Mouse (Mus musculus): ENCODE measurements around the gene Xpc. TPM values are rescaled to one million over a fixed set of nuclear protein-coding genes. Genes with fewer than 3 reads are reported as not detected.

Gene Xpc
- polyA plus RNA-seq (2015; fragmentation: Nextera tagmentation; extraction: Ambion mirVana) = 15.8 and 17.0 TPM in 2 replicates

GRCm38 (mm10) chr6:91515545-91516449 lies at the start of gene Xpc, which contains the start of gene Lsm3:
TSS of gene Xpc (minus strand) at chr6:91515888.
TSS of gene Lsm3 (plus strand) at chr6:91515928.
- Histone ChIP-seq H3K36me3 (ENCODE audit: control insufficient read depth, insufficient read depth, low read length) (peaks cover 14% of the 10 kb centered on the region; the same call in 1 of the 2 replicates), H3K4me3 (ENCODE audit: low read length) (peak within 1 kb of the TSS; percentile 80), H3K27me3 (replicated peaks; ENCODE audit: control insufficient read depth, insufficient read depth, low read length) (no peaks in the 10 kb centered on the region), H3K4me2 (ENCODE audit: low read length) (peak within 1 kb of the TSS; percentile 89), H3K27ac (ENCODE audit: low read depth, low read length) (peak within 1 kb of the TSS; percentile 76), H3K9me3 (ENCODE audit: control insufficient read depth, low read length) (no peaks in the 10 kb centered on the region), H3K9ac (ENCODE audit: low read depth, low read length) (peak within 1 kb of the TSS; percentile 83), H3K4me1 (ENCODE audit: control insufficient read depth, insufficient read depth, low read depth, low read length) (peaks cover 16% of the 10 kb centered on the region)
- peak; percentile 97 for ATAC-seq
- WGBS = under 1% methylated on average over 80 of the region's 80 CpGs

GRCm38 (mm10) chr6:91563031-91563430 lies 47.3 kb upstream of the Xpc start:
- Histone ChIP-seq H3K27ac (ENCODE audit: low read depth, low read length) (no peak overlapping the region), H3K27me3 (replicated peaks; ENCODE audit: control insufficient read depth, insufficient read depth, low read length) (no peaks in the 10 kb centered on the region), H3K4me3 (ENCODE audit: low read length) (no peak overlapping the region), H3K9ac (ENCODE audit: low read depth, low read length) (no peak overlapping the region), H3K4me2 (ENCODE audit: low read length) (no peak overlapping the region), H3K4me1 (ENCODE audit: control insufficient read depth, insufficient read depth, low read depth, low read length) (no peaks in the 10 kb centered on the region), H3K9me3 (ENCODE audit: control insufficient read depth, low read length) (no peaks in the 10 kb centered on the region), H3K36me3 (ENCODE audit: control insufficient read depth, insufficient read depth, low read length) (no peaks in the 10 kb centered on the region)
- ATAC-seq = no peak
- WGBS = 81% methylated on average over 3 of the region's 3 CpGs

- no peaks in the 10 kb centered on the region for H3K9me3 ChIP-seq (ENCODE audit: control insufficient read depth, low read length)
- no peak overlapping the region for H3K9ac ChIP-seq (ENCODE audit: low read depth, low read length)
- H3K4me2 ChIP-seq (ENCODE audit: low read length) = no peak overlapping the region
- no peaks in the 10 kb centered on the region for H3K4me1 ChIP-seq (ENCODE audit: control insufficient read depth, insufficient read depth, low read depth, low read length)
- H3K36me3 ChIP-seq (ENCODE audit: control insufficient read depth, insufficient read depth, low read length) = no peaks in the 10 kb centered on the region
- ATAC-seq = no peak
- WGBS = 98% methylated on average over 3 of the region's 3 CpGs
- H3K27me3 ChIP-seq (replicated peaks; ENCODE audit: control insufficient read depth, insufficient read depth, low read length) = no peaks in the 10 kb centered on the region
- H3K27ac ChIP-seq (ENCODE audit: low read depth, low read length) = no peak overlapping the region
- H3K4me3 ChIP-seq (ENCODE audit: low read length) = no peak overlapping the region
Measured at GRCm38 (mm10) chr6:91560186-91560585, 44.5 kb upstream of the Xpc start.

- Histone ChIP-seq H3K27ac (ENCODE audit: low read depth, low read length) (no peak overlapping the region), H3K9ac (ENCODE audit: low read depth, low read length) (no peak overlapping the region), H3K9me3 (ENCODE audit: control insufficient read depth, low read length) (no peaks in the 10 kb centered on the region), H3K36me3 (ENCODE audit: control insufficient read depth, insufficient read depth, low read length) (no peaks in the 10 kb centered on the region), H3K4me3 (ENCODE audit: low read length) (no peak overlapping the region), H3K4me2 (ENCODE audit: low read length) (no peak overlapping the region), H3K4me1 (ENCODE audit: control insufficient read depth, insufficient read depth, low read depth, low read length) (no peaks in the 10 kb centered on the region), H3K27me3 (replicated peaks; ENCODE audit: control insufficient read depth, insufficient read depth, low read length) (no peaks in the 10 kb centered on the region)
- 63% methylated on average over 4 of the region's 4 CpGs for WGBS
- no peak for ATAC-seq
Measured at GRCm38 (mm10) chr6:91559371-91559770, 43.7 kb upstream of the Xpc start.

GRCm38 (mm10) chr6:91558565-91558964 lies 42.9 kb upstream of the Xpc start:
- ATAC-seq = no peak
- H3K27me3 ChIP-seq (replicated peaks; ENCODE audit: control insufficient read depth, insufficient read depth, low read length) = no peaks in the 10 kb centered on the region
- H3K36me3 ChIP-seq (ENCODE audit: control insufficient read depth, insufficient read depth, low read length) = no peaks in the 10 kb centered on the region
- H3K4me1 ChIP-seq (ENCODE audit: control insufficient read depth, insufficient read depth, low read depth, low read length) = no peaks in the 10 kb centered on the region
- H3K27ac ChIP-seq (ENCODE audit: low read depth, low read length) = no peak overlapping the region
- H3K9me3 ChIP-seq (ENCODE audit: control insufficient read depth, low read length) = no peaks in the 10 kb centered on the region
- 47% methylated on average over 1 of the region's 1 CpGs for WGBS
- H3K4me2 ChIP-seq (ENCODE audit: low read length) = no peak overlapping the region
- H3K9ac ChIP-seq (ENCODE audit: low read depth, low read length) = no peak overlapping the region
- H3K4me3 ChIP-seq (ENCODE audit: low read length) = no peak overlapping the region

- no peak overlapping the region for H3K4me3 ChIP-seq (ENCODE audit: low read length)
- no peaks in the 10 kb centered on the region for H3K4me1 ChIP-seq (ENCODE audit: control insufficient read depth, insufficient read depth, low read depth, low read length)
- no peak overlapping the region for H3K27ac ChIP-seq (ENCODE audit: low read depth, low read length)
- no peak for ATAC-seq
- H3K9ac ChIP-seq (ENCODE audit: low read depth, low read length) = no peak overlapping the region
- whole genome bisulfite sequencing = 65% methylated on average over 3 of the region's 3 CpGs
- no peaks in the 10 kb centered on the region for H3K27me3 ChIP-seq (replicated peaks; ENCODE audit: control insufficient read depth, insufficient read depth, low read length)
- no peaks in the 10 kb centered on the region for H3K9me3 ChIP-seq (ENCODE audit: control insufficient read depth, low read length)
- no peak overlapping the region for H3K4me2 ChIP-seq (ENCODE audit: low read length)
- no peaks in the 10 kb centered on the region for H3K36me3 ChIP-seq (ENCODE audit: control insufficient read depth, insufficient read depth, low read length)
Measured at GRCm38 (mm10) chr6:91552693-91553092, 37.0 kb upstream of the Xpc start.

- Histone ChIP-seq H3K4me3 (ENCODE audit: low read length) (no peak overlapping the region), H3K36me3 (ENCODE audit: control insufficient read depth, insufficient read depth, low read length) (no peaks in the 10 kb centered on the region), H3K27ac (ENCODE audit: low read depth, low read length) (no peak overlapping the region), H3K9ac (ENCODE audit: low read depth, low read length) (no peak overlapping the region), H3K4me2 (ENCODE audit: low read length) (no peak overlapping the region), H3K4me1 (ENCODE audit: control insufficient read depth, insufficient read depth, low read depth, low read length) (no peaks in the 10 kb centered on the region), H3K27me3 (replicated peaks; ENCODE audit: control insufficient read depth, insufficient read depth, low read length) (no peaks in the 10 kb centered on the region), H3K9me3 (ENCODE audit: control insufficient read depth, low read length) (no peaks in the 10 kb centered on the region)
- ATAC-seq = no peak
- 94% methylated on average over 3 of the region's 3 CpGs for WGBS
Measured at GRCm38 (mm10) chr6:91551671-91552070, 36.0 kb upstream of the Xpc start.

GRCm38 (mm10) chr6:91549621-91550020 lies 33.9 kb upstream of the Xpc start:
- WGBS = 81% methylated on average over 5 of the region's 5 CpGs
- Histone ChIP-seq H3K4me3 (ENCODE audit: low read length) (no peak overlapping the region), H3K27ac (ENCODE audit: low read depth, low read length) (no peak overlapping the region), H3K9ac (ENCODE audit: low read depth, low read length) (no peak overlapping the region), H3K36me3 (ENCODE audit: control insufficient read depth, insufficient read depth, low read length) (no peaks in the 10 kb centered on the region), H3K4me1 (ENCODE audit: control insufficient read depth, insufficient read depth, low read depth, low read length) (no peaks in the 10 kb centered on the region), H3K4me2 (ENCODE audit: low read length) (no peak overlapping the region), H3K9me3 (ENCODE audit: control insufficient read depth, low read length) (no peaks in the 10 kb centered on the region), H3K27me3 (replicated peaks; ENCODE audit: control insufficient read depth, insufficient read depth, low read length) (no peaks in the 10 kb centered on the region)
- ATAC-seq = no peak

- WGBS = 66% methylated on average over 1 of the region's 1 CpGs
- no peak for ATAC-seq
- no peaks in the 10 kb centered on the region for H3K36me3 ChIP-seq (ENCODE audit: control insufficient read depth, insufficient read depth, low read length)
- H3K27me3 ChIP-seq (replicated peaks; ENCODE audit: control insufficient read depth, insufficient read depth, low read length) = no peaks in the 10 kb centered on the region
- H3K4me2 ChIP-seq (ENCODE audit: low read length) = no peak overlapping the region
- no peaks in the 10 kb centered on the region for H3K4me1 ChIP-seq (ENCODE audit: control insufficient read depth, insufficient read depth, low read depth, low read length)
- H3K4me3 ChIP-seq (ENCODE audit: low read length) = no peak overlapping the region
- no peaks in the 10 kb centered on the region for H3K9me3 ChIP-seq (ENCODE audit: control insufficient read depth, low read length)
- H3K9ac ChIP-seq (ENCODE audit: low read depth, low read length) = no peak overlapping the region
- H3K27ac ChIP-seq (ENCODE audit: low read depth, low read length) = no peak overlapping the region
Measured at GRCm38 (mm10) chr6:91547313-91547712, 31.6 kb upstream of the Xpc start.

Data from hindbrain, embryonic 16.5 days (tissue).